In the genomic region with DNA sequence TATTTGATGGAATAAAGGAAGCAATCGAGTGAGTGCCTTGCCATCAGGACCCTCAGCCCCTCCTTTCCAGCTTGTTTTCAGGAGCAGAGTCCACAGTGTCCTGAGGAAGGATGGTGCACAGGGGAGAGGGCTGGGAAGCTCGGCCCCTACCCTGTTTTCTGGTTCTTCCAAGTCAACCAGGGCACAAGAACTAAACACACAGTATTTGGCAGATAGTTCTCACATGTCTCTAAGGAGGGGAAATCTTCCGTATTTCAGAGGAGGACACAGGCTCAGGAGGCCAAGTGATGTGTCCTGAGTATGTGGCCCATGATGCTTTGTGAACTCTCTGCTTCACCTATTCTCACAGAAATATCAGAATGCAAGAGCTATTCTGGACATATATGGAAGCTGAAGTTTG, we compare ENCODE assay signal across 10 mouse cellular contexts. TPM values are rescaled to one million over a fixed set of nuclear protein-coding genes. Genes with fewer than 3 reads are reported as not detected.
DNase-seq lines count a peak whose midpoint lies in the region; ATAC-seq and TF ChIP-seq lines count a peak whose summit lies in the region.
"Had no signal": no experiment of that assay in that cellular context is flagged by ENCODE, and none has a peak within 500 bp of the region (broad histone marks: within the 10 kb centered on the region; RNA-seq: fewer than 3 reads in every experiment).

No protein-coding gene starts in this region.

- no peak for TF ChIP-seq POLR2A in lung, adult 2 months (IDR thresholded peaks at IDR 0.05; ENCODE audit: borderline replicate concordance, extremely low read depth, low read depth, low read length)

- no peaks in the 10 kb centered on the region for H3K36me3 ChIP-seq in forebrain, embryonic 16.5 days (ENCODE audit: control insufficient read depth, insufficient read depth)
- no peaks in the 10 kb centered on the region for H3K36me3 ChIP-seq in liver, embryonic 14.5 days (replicated peaks; ENCODE audit: control insufficient read depth, insufficient read depth, low read depth)
- H3K36me3 ChIP-seq in stomach, embryonic 16.5 days (ENCODE audit: control insufficient read depth, insufficient read depth, low read length) = no peaks in the 10 kb centered on the region

- H3K27ac ChIP-seq in forebrain, embryonic 16.5 days (ENCODE audit: low read length) = no peak overlapping the region
- H3K27ac ChIP-seq in liver, embryonic 14.5 days = peak overlapping the region; percentile 75
- H3K27ac ChIP-seq in stomach, embryonic 16.5 days (ENCODE audit: low read length) = no peak overlapping the region

- no peak for DNase-seq in lung, adult 2 months
- DNase-seq in lung, postnatal 36 days = no peak
- no peak for DNase-seq in liver, embryonic 14.5 days (ENCODE audit: low read depth in 3 of 3, low spot score in 3 of 3)
- DNase-seq in embryo, embryonic 9.5 days (ENCODE audit: extremely low spot score) = no peak
- no peak for DNase-seq in layer of hippocampus, adult 9-11 months
- DNase-seq in kidney, adult 11 months = no peak
- DNase-seq: kidney, postnatal 10 days had no signal

- WGBS in lung, adult 2 months = 44% methylated on average over 3 of the region's 3 CpGs
- 54% methylated on average over 3 of the region's 3 CpGs for WGBS in forebrain, embryonic 16.5 days
- WGBS in liver, embryonic 14.5 days (ENCODE audit: insufficient replicate concordance) = 57% methylated on average over 3 of the region's 3 CpGs
- WGBS in stomach, embryonic 16.5 days = 59% methylated on average over 3 of the region's 3 CpGs

- H3K9me3 ChIP-seq in forebrain, embryonic 16.5 days (ENCODE audit: control insufficient read depth, low read length) = no peaks in the 10 kb centered on the region
- no peaks in the 10 kb centered on the region for H3K9me3 ChIP-seq in liver, embryonic 14.5 days (ENCODE audit: control insufficient read depth, low read length)
- H3K9me3 ChIP-seq in stomach, embryonic 16.5 days (replicated peaks; ENCODE audit: control insufficient read depth, low read length) = no peaks in the 10 kb centered on the region

- H3K27me3 ChIP-seq in forebrain, embryonic 16.5 days (replicated peaks; ENCODE audit: control insufficient read depth, insufficient read depth, low read length) = no peaks in the 10 kb centered on the region
- no peaks in the 10 kb centered on the region for H3K27me3 ChIP-seq in liver, embryonic 14.5 days (ENCODE audit: control insufficient read depth, insufficient read depth, low read length)
- no peaks in the 10 kb centered on the region for H3K27me3 ChIP-seq in stomach, embryonic 16.5 days (ENCODE audit: control insufficient read depth, insufficient read depth, low read length)

- peak overlapping the region; percentile 71 for H3K4me2 ChIP-seq in forebrain, embryonic 16.5 days (ENCODE audit: low read length)
- peak overlapping the region; percentile 90 for H3K4me2 ChIP-seq in liver, embryonic 14.5 days (ENCODE audit: low read depth)
- peak overlapping the region; percentile 79; the same call in 1 of the 2 replicates for H3K4me2 ChIP-seq in stomach, embryonic 16.5 days (ENCODE audit: low read depth, low read length)

- ATAC-seq in forebrain, embryonic 16.5 days = no peak
- ATAC-seq in liver, embryonic 14.5 days (ENCODE audit: insufficient read depth) = no peak
- no peak for ATAC-seq in stomach, embryonic 16.5 days (ENCODE audit: insufficient read depth, low FRiP score)
- ATAC-seq: lung, postnatal 0 days had no signal

- no peak for TF ChIP-seq EP300 in liver, embryonic 14.5 days (IDR thresholded peaks at IDR 0.05; ENCODE audit: low read depth)

- peak overlapping the region; percentile 7 for H3K4me3 ChIP-seq in lung, adult 2 months (replicated peaks; ENCODE audit: extremely low read depth, low read depth, low read length)
- no peak overlapping the region for H3K4me3 ChIP-seq in forebrain, embryonic 16.5 days (replicated peaks; ENCODE audit: low read length)
- H3K4me3 ChIP-seq in liver, embryonic 14.5 days (ENCODE audit: insufficient read depth in 1 of 2, low read depth in 2 of 2, low read length in 2 of 2) = peak overlapping the region; percentile 85 to 99; a peak in 3 of 4 replicates
- H3K4me3 ChIP-seq in stomach, embryonic 16.5 days (replicated peaks; ENCODE audit: low read length) = no peak overlapping the region

- peaks cover 30% of the 10 kb centered on the region for H3K4me1 ChIP-seq in lung, adult 2 months (ENCODE audit: control insufficient read depth, insufficient read depth, low read length)
- H3K4me1 ChIP-seq in forebrain, embryonic 16.5 days (replicated peaks; ENCODE audit: control insufficient read depth, insufficient read depth, low read length) = peaks cover 27% of the 10 kb centered on the region
- peaks cover 56 to 57% of the 10 kb centered on the region in 2 experiments for H3K4me1 ChIP-seq in liver, embryonic 14.5 days (replicated peaks; ENCODE audit: control insufficient read depth in 2 of 2, insufficient read depth in 2 of 2, low read length in 1 of 2)
- H3K4me1 ChIP-seq in stomach, embryonic 16.5 days (ENCODE audit: control insufficient read depth, insufficient read depth, low read length) = peaks cover 40% of the 10 kb centered on the region

- TF ChIP-seq CTCF in lung, adult 2 months (IDR thresholded peaks at IDR 0.05; ENCODE audit: insufficient read depth, low read length) = no peak
- no peak for TF ChIP-seq CTCF in liver, embryonic 14.5 days (IDR thresholded peaks at IDR 0.05; ENCODE audit: low read depth)

- no peak overlapping the region for H3K9ac ChIP-seq in forebrain, embryonic 16.5 days (replicated peaks; ENCODE audit: low read depth, low read length)
- peak overlapping the region; percentile 98 for H3K9ac ChIP-seq in liver, embryonic 14.5 days (replicated peaks)
- no peak overlapping the region for H3K9ac ChIP-seq in stomach, embryonic 16.5 days (ENCODE audit: low read length)

RNA-seq across cellular contexts. Expression of a gene that starts 2.5 kb away (rescaled TPM):
- polyA plus RNA-seq in lung, adult 2 months (2012; rRNA removed) = 85.1 and 107 TPM in 2 replicates
- 16.5 and 16.6 TPM in 2 replicates for polyA plus RNA-seq in forebrain, embryonic 16.5 days (2015; fragmentation: Nextera tagmentation; extraction: Ambion mirVana)
- polyA plus RNA-seq in liver, embryonic 14.5 days (2012; rRNA removed) = 17.2 and 17.6 TPM in 2 replicates
- 5.4 and 7.0 TPM in 2 replicates for polyA plus RNA-seq in liver, embryonic 14.5 days (2014; fragmentation: Nextera tagmentation; extraction: Ambion mirVana)
- polyA plus RNA-seq in stomach, embryonic 16.5 days (2015; fragmentation: Nextera tagmentation; extraction: Ambion mirVana) = 9.6 and 10.6 TPM in 2 replicates

RNA-seq across cellular contexts. Expression of a gene that starts 42.5 kb away (rescaled TPM):
- polyA plus RNA-seq in lung, adult 2 months (2012; rRNA removed) = 0.08 TPM in 1 of 2 replicates, not detected in the other
- 0.06 TPM in 1 of 2 replicates, not detected in the other for polyA plus RNA-seq in forebrain, embryonic 16.5 days (2015; fragmentation: Nextera tagmentation; extraction: Ambion mirVana)
- polyA plus RNA-seq in liver, embryonic 14.5 days (2012; rRNA removed) = 1.2 and 1.6 TPM in 2 replicates
- polyA plus RNA-seq in liver, embryonic 14.5 days (2014; fragmentation: Nextera tagmentation; extraction: Ambion mirVana) = 0.86 and 1.5 TPM in 2 replicates
- polyA plus RNA-seq in stomach, embryonic 16.5 days (2015; fragmentation: Nextera tagmentation; extraction: Ambion mirVana) = 8.7 and 9.8 TPM in 2 replicates
- polyA plus RNA-seq: lung, postnatal 0 days had no signal

Comparison
In these comparisons a context has a peak if more than half of its experiments do, and no peak if none do; other contexts are left out.
1. H3K4me3 ChIP-seq: peak in lung, adult 2 months (single experiment) and liver, embryonic 14.5 days (2 of 2); none in forebrain, embryonic 16.5 days (single experiment) and stomach, embryonic 16.5 days (single experiment).
2. Peak in every context shown above with its lines, with median percentiles within 50 percentile points of each other: H3K4me2 ChIP-seq.